Mouse (Mus musculus): ENCODE results near the gene Wipf2.

GRCm38 (mm10) chr11:98909654-98910053 lies 46.2 kb downstream of the Wipf2 start:
- TF ChIP-seq CTCF (IDR thresholded peaks at IDR 0.05; ENCODE audit: low read depth, low read length) = no peak
- TF ChIP-seq POLR2AphosphoS5 (IDR thresholded peaks at IDR 0.05; ENCODE audit: insufficient replicate concordance, low read depth, low read length) = no peak
- TF ChIP-seq GATA1 (IDR thresholded peaks at IDR 0.05; ENCODE audit: borderline replicate concordance, low read length) = no peak

Data from G1E (cell line).